Mouse (Mus musculus): ENCODE measurements around the gene Rbm18.
"Not testable (repeated sequence)": the region's sequence is repeated elsewhere in the genome, so short reads cannot be mapped to it uniquely, and the experiment has no call there.

- not testable (repeated sequence) for TF ChIP-seq CTCF, EP300 (IDR thresholded peaks at IDR 0.05; ENCODE audit: low read depth)
Observed at GRCm38 (mm10) chr2:36152401-36152800, 15.8 kb upstream of the Rbm18 start.

Measured in heart, postnatal 0 days (tissue).